8 mouse cellular contexts compared by ENCODE assay signal in genomic region chr2:26497861-26498533, GRCm38 (mm10). TPM values are rescaled to one million over a fixed set of nuclear protein-coding genes. Genes with fewer than 3 reads are reported as not detected.
DNase-seq lines count a peak whose midpoint lies in the region; ATAC-seq lines count a peak whose summit lies in the region.

No protein-coding gene starts in this region.

- WGBS in neural tube, embryonic 11.5 days, result 72% methylated on average over 11 of the region's 11 CpGs
- WGBS in hindbrain, embryonic 10.5 days, result 81% methylated on average over 11 of the region's 11 CpGs
- WGBS in liver, embryonic 15.5 days (ENCODE audit: insufficient replicate concordance), result 33% methylated on average over 11 of the region's 11 CpGs
- 64% methylated on average over 11 of the region's 11 CpGs for WGBS in stomach, embryonic 15.5 days

- H3K27me3 ChIP-seq in neural tube, embryonic 11.5 days (ENCODE audit: control insufficient read depth, insufficient read depth, low read length), result no peaks in the 10 kb centered on the region
- H3K27me3 ChIP-seq in hindbrain, embryonic 10.5 days (ENCODE audit: insufficient read depth, poor library complexity, severe bottlenecking), result no peaks in the 10 kb centered on the region
- H3K27me3 ChIP-seq in liver, embryonic 15.5 days, result peaks cover 33% of the 10 kb centered on the region
- no peaks in the 10 kb centered on the region for H3K27me3 ChIP-seq in stomach, embryonic 15.5 days (replicated peaks)

- H3K36me3 ChIP-seq in neural tube, embryonic 11.5 days (ENCODE audit: control insufficient read depth, insufficient read depth, low read length), result peaks cover 3% of the 10 kb centered on the region; the same call in 1 of the 2 replicates
- peaks cover 82% of the 10 kb centered on the region for H3K36me3 ChIP-seq in hindbrain, embryonic 10.5 days
- 0 out of 2 replicates have a peak, but pooled peaks cover 6% of the 10 kb centered on the region for H3K36me3 ChIP-seq in liver, embryonic 15.5 days (replicated peaks)
- no peaks in the 10 kb centered on the region for H3K36me3 ChIP-seq in stomach, embryonic 15.5 days

- H3K9me3 ChIP-seq in neural tube, embryonic 11.5 days (ENCODE audit: control insufficient read depth, low read length), result no peaks in the 10 kb centered on the region
- no peaks in the 10 kb centered on the region for H3K9me3 ChIP-seq in hindbrain, embryonic 10.5 days
- H3K9me3 ChIP-seq in liver, embryonic 15.5 days (replicated peaks), result no peaks in the 10 kb centered on the region
- no peaks in the 10 kb centered on the region for H3K9me3 ChIP-seq in stomach, embryonic 15.5 days

- H3K9ac ChIP-seq in neural tube, embryonic 11.5 days (ENCODE audit: low read length), result no peak overlapping the region; the same call in 1 of the 2 replicates
- no peak overlapping the region for H3K9ac ChIP-seq in liver, embryonic 15.5 days
- no peak overlapping the region for H3K9ac ChIP-seq in stomach, embryonic 15.5 days

- no peak overlapping the region for H3K4me3 ChIP-seq in neural tube, embryonic 11.5 days (ENCODE audit: low read depth, low read length)
- peak overlapping the region; percentile 0; the same call in 1 of the 2 replicates for H3K4me3 ChIP-seq in hindbrain, embryonic 10.5 days
- H3K4me3 ChIP-seq in liver, embryonic 15.5 days (replicated peaks), result no peak overlapping the region
- no peak overlapping the region for H3K4me3 ChIP-seq in stomach, embryonic 15.5 days (replicated peaks)

- H3K4me2 ChIP-seq in neural tube, embryonic 11.5 days (ENCODE audit: low read depth), result peak overlapping the region; percentile 4; the same call in 1 of the 2 replicates
- no peak overlapping the region for H3K4me2 ChIP-seq in liver, embryonic 15.5 days
- H3K4me2 ChIP-seq in stomach, embryonic 15.5 days, result peak overlapping the region; percentile 6; the same call in 1 of the 2 replicates

- no peak for DNase-seq in neural tube, embryonic 11.5 days (ENCODE audit: low spot score)
- no peak for DNase-seq in neural tube, embryonic 10.5 days (ENCODE audit: extremely low spot score, low spot score)
- no peak for DNase-seq in hindbrain, embryonic 10.5 days (ENCODE audit: low spot score)
- no peak for DNase-seq in frontal cortex, postnatal 14 days (ENCODE audit: low spot score in 2 of 2)
- DNase-seq in spleen, adult 18-20 months, result no peak
- no peak for DNase-seq in frontal cortex, postnatal 25 days (ENCODE audit: low spot score in 2 of 2)

- ATAC-seq in neural tube, embryonic 11.5 days (ENCODE audit: insufficient read depth, low FRiP score, low TSS enrichment), result no peak
- no peak for ATAC-seq in liver, embryonic 15.5 days (ENCODE audit: insufficient read depth)
- ATAC-seq in stomach, embryonic 15.5 days (ENCODE audit: insufficient read depth, low FRiP score, low read depth), result no peak

- peaks cover 80% of the 10 kb centered on the region for H3K4me1 ChIP-seq in neural tube, embryonic 11.5 days (ENCODE audit: control insufficient read depth, insufficient read depth, low read length)
- H3K4me1 ChIP-seq in hindbrain, embryonic 10.5 days (replicated peaks), result peaks cover 96% of the 10 kb centered on the region
- peaks cover 43% of the 10 kb centered on the region for H3K4me1 ChIP-seq in liver, embryonic 15.5 days (replicated peaks)
- H3K4me1 ChIP-seq in stomach, embryonic 15.5 days, result peaks cover 89% of the 10 kb centered on the region

- 0 out of 2 replicates have a peak overlapping the region, but pooled peaks have one; percentile 23 for H3K27ac ChIP-seq in neural tube, embryonic 11.5 days (ENCODE audit: low read depth, low read length)
- peak overlapping the region; percentile 96 for H3K27ac ChIP-seq in hindbrain, embryonic 10.5 days
- 0 out of 2 replicates have a peak overlapping the region, but pooled peaks have one; percentile 15 for H3K27ac ChIP-seq in liver, embryonic 15.5 days (replicated peaks)
- no peak overlapping the region for H3K27ac ChIP-seq in stomach, embryonic 15.5 days

RNA-seq across cellular contexts. Expression of gene Notch1, which starts 18.5 kb away (rescaled TPM):
- 56.9 and 60.4 TPM in 2 replicates for polyA plus RNA-seq in neural tube, embryonic 11.5 days (2014; fragmentation: Nextera tagmentation; extraction: Ambion mirVana)
- polyA plus RNA-seq in hindbrain, embryonic 10.5 days (2016; fragmentation: Nextera tagmentation; extraction: Ambion mirVana), result 39.1 and 46.4 TPM in 2 replicates
- 2.8 and 3.1 TPM in 2 replicates for polyA plus RNA-seq in liver, embryonic 15.5 days (2015; fragmentation: Nextera tagmentation; extraction: Ambion mirVana)
- 16.1 and 17.9 TPM in 2 replicates for polyA plus RNA-seq in stomach, embryonic 15.5 days (2015; fragmentation: Nextera tagmentation; extraction: Ambion mirVana)

RNA-seq across cellular contexts. Expression of gene Sec16a, which starts 53.0 kb away (rescaled TPM):
- 40.2 and 40.5 TPM in 2 replicates for polyA plus RNA-seq in neural tube, embryonic 11.5 days (2014; fragmentation: Nextera tagmentation; extraction: Ambion mirVana)
- polyA plus RNA-seq in hindbrain, embryonic 10.5 days (2016; fragmentation: Nextera tagmentation; extraction: Ambion mirVana), result 25.2 and 28.9 TPM in 2 replicates
- 8.8 and 9.6 TPM in 2 replicates for polyA plus RNA-seq in liver, embryonic 15.5 days (2015; fragmentation: Nextera tagmentation; extraction: Ambion mirVana)
- 22.3 and 24.0 TPM in 2 replicates for polyA plus RNA-seq in stomach, embryonic 15.5 days (2015; fragmentation: Nextera tagmentation; extraction: Ambion mirVana)
